Mouse (Mus musculus): ENCODE data around the gene Ncor2. TPM values are rescaled to one million over a fixed set of nuclear protein-coding genes. Genes with fewer than 3 reads are reported as not detected.

Ncor2 gene
- polyA plus RNA-seq, 2 experiments, result 3.5 to 4.4 TPM

- TF ChIP-seq EP300 (IDR thresholded peaks at IDR 0.05; ENCODE audit: low read depth), result no peak
- no peak for TF ChIP-seq CTCF (IDR thresholded peaks at IDR 0.05; ENCODE audit: low read depth)
- H3K36me3 ChIP-seq (replicated peaks; ENCODE audit: control insufficient read depth, insufficient read depth, low read depth), result no peaks in the 10 kb centered on the region; the same call in 1 of the 2 replicates
- H3K9me3 ChIP-seq (ENCODE audit: control insufficient read depth, low read length), result no peaks in the 10 kb centered on the region
- no peak for DNase-seq (ENCODE audit: low read depth in 3 of 3, low spot score in 3 of 3)
- H3K9ac ChIP-seq (replicated peaks), result no peak overlapping the region
- 83% methylated on average over 8 of the region's 8 CpGs for WGBS (ENCODE audit: insufficient replicate concordance)
- H3K27ac ChIP-seq, result no peak overlapping the region
- H3K4me2 ChIP-seq (ENCODE audit: low read depth), result no peak overlapping the region
- no peak for ATAC-seq (ENCODE audit: insufficient read depth)
- H3K4me3 ChIP-seq (ENCODE audit: insufficient read depth in 1 of 2, low read depth in 2 of 2, low read length in 2 of 2), result no peak overlapping the region
- no peaks in the 10 kb centered on the region for H3K4me1 ChIP-seq (replicated peaks; ENCODE audit: control insufficient read depth in 2 of 2, insufficient read depth in 2 of 2, low read length in 1 of 2)
- no peaks in the 10 kb centered on the region for H3K27me3 ChIP-seq (ENCODE audit: control insufficient read depth, insufficient read depth, low read length)
These were observed 93.9 kb downstream of the Ncor2 start for GRCm38 (mm10) chr5:125085097-125085617.

- Histone ChIP-seq H3K36me3 (replicated peaks; ENCODE audit: control insufficient read depth, insufficient read depth, low read depth) (no peaks in the 10 kb centered on the region; the same call in 1 of the 2 replicates), H3K27me3 (ENCODE audit: control insufficient read depth, insufficient read depth, low read length) (no peaks in the 10 kb centered on the region), H3K9me3 (ENCODE audit: control insufficient read depth, low read length) (no peaks in the 10 kb centered on the region), H3K4me2 (ENCODE audit: low read depth) (no peak overlapping the region), H3K4me1 (replicated peaks; ENCODE audit: control insufficient read depth in 2 of 2, insufficient read depth in 2 of 2, low read length in 1 of 2) (no peaks in the 10 kb centered on the region), H3K27ac (no peak overlapping the region), H3K9ac (replicated peaks) (no peak overlapping the region), H3K4me3 (ENCODE audit: insufficient read depth in 1 of 2, low read depth in 2 of 2, low read length in 2 of 2) (no peak overlapping the region)
- ATAC-seq (ENCODE audit: insufficient read depth) (no peak), DNase-seq (ENCODE audit: low read depth in 3 of 3, low spot score in 3 of 3) (no peak)
- TF ChIP-seq CTCF (IDR thresholded peaks at IDR 0.05; ENCODE audit: low read depth), result no peak
- no peak for TF ChIP-seq EP300 (IDR thresholded peaks at IDR 0.05; ENCODE audit: low read depth)
- WGBS (ENCODE audit: insufficient replicate concordance), result 72% methylated on average over 6 of the region's 6 CpGs
These were observed 95.3 kb downstream of the Ncor2 start for GRCm38 (mm10) chr5:125083674-125084073.

GRCm38 (mm10) chr5:125081318-125082101 lies 97.5 kb downstream of the Ncor2 start:
- Histone ChIP-seq H3K4me3 (ENCODE audit: insufficient read depth in 1 of 2, low read depth in 2 of 2, low read length in 2 of 2) (no peak overlapping the region), H3K4me2 (ENCODE audit: low read depth) (no peak overlapping the region), H3K27ac (no peak overlapping the region), H3K9ac (replicated peaks) (no peak overlapping the region), H3K4me1 (replicated peaks; ENCODE audit: control insufficient read depth in 2 of 2, insufficient read depth in 2 of 2, low read length in 1 of 2) (no peaks in the 10 kb centered on the region), H3K36me3 (replicated peaks; ENCODE audit: control insufficient read depth, insufficient read depth, low read depth) (no peaks in the 10 kb centered on the region; the same call in 1 of the 2 replicates), H3K27me3 (ENCODE audit: control insufficient read depth, insufficient read depth, low read length) (no peaks in the 10 kb centered on the region), H3K9me3 (ENCODE audit: control insufficient read depth, low read length) (no peaks in the 10 kb centered on the region)
- ATAC-seq (ENCODE audit: insufficient read depth) (no peak), DNase-seq (ENCODE audit: low read depth in 3 of 3, low spot score in 3 of 3) (no peak)
- TF ChIP-seq CTCF (IDR thresholded peaks at IDR 0.05; ENCODE audit: low read depth) (no peak), EP300 (IDR thresholded peaks at IDR 0.05; ENCODE audit: low read depth) (no peak)
- WGBS (ENCODE audit: insufficient replicate concordance), result 81% methylated on average over 21 of the region's 21 CpGs

- WGBS (ENCODE audit: insufficient replicate concordance), result 86% methylated on average over 10 of the region's 10 CpGs
- H3K9ac ChIP-seq (replicated peaks), result no peak overlapping the region
- no peaks in the 10 kb centered on the region for H3K4me1 ChIP-seq (replicated peaks; ENCODE audit: control insufficient read depth in 2 of 2, insufficient read depth in 2 of 2, low read length in 1 of 2)
- H3K27ac ChIP-seq, result no peak overlapping the region
- H3K36me3 ChIP-seq (replicated peaks; ENCODE audit: control insufficient read depth, insufficient read depth, low read depth), result no peaks in the 10 kb centered on the region; the same call in 1 of the 2 replicates
- no peaks in the 10 kb centered on the region for H3K9me3 ChIP-seq (ENCODE audit: control insufficient read depth, low read length)
- no peak overlapping the region for H3K4me3 ChIP-seq (ENCODE audit: insufficient read depth in 1 of 2, low read depth in 2 of 2, low read length in 2 of 2)
- no peak for ATAC-seq (ENCODE audit: insufficient read depth)
- no peak for DNase-seq (ENCODE audit: low read depth in 3 of 3, low spot score in 3 of 3)
- no peak overlapping the region for H3K4me2 ChIP-seq (ENCODE audit: low read depth)
- TF ChIP-seq EP300 (IDR thresholded peaks at IDR 0.05; ENCODE audit: low read depth), result no peak
- no peak for TF ChIP-seq CTCF (IDR thresholded peaks at IDR 0.05; ENCODE audit: low read depth)
- no peaks in the 10 kb centered on the region for H3K27me3 ChIP-seq (ENCODE audit: control insufficient read depth, insufficient read depth, low read length)
These were observed 98.2 kb downstream of the Ncor2 start for GRCm38 (mm10) chr5:125080787-125081317.

- Histone ChIP-seq H3K9me3 (ENCODE audit: control insufficient read depth, low read length) (no peaks in the 10 kb centered on the region), H3K27me3 (ENCODE audit: control insufficient read depth, insufficient read depth, low read length) (no peaks in the 10 kb centered on the region), H3K4me2 (ENCODE audit: low read depth) (no peak overlapping the region), H3K4me1 (replicated peaks; ENCODE audit: control insufficient read depth in 2 of 2, insufficient read depth in 2 of 2, low read length in 1 of 2) (no peaks in the 10 kb centered on the region), H3K9ac (replicated peaks) (no peak overlapping the region), H3K27ac (no peak overlapping the region), H3K36me3 (replicated peaks; ENCODE audit: control insufficient read depth, insufficient read depth, low read depth) (no peaks in the 10 kb centered on the region; the same call in 1 of the 2 replicates), H3K4me3 (ENCODE audit: insufficient read depth in 1 of 2, low read depth in 2 of 2, low read length in 2 of 2) (no peak overlapping the region)
- 68% methylated on average over 4 of the region's 4 CpGs for WGBS (ENCODE audit: insufficient replicate concordance)
- DNase-seq (ENCODE audit: low read depth in 3 of 3, low spot score in 3 of 3) (no peak), ATAC-seq (ENCODE audit: insufficient read depth) (no peak)
- no peak for TF ChIP-seq EP300 (IDR thresholded peaks at IDR 0.05; ENCODE audit: low read depth)
- TF ChIP-seq CTCF (IDR thresholded peaks at IDR 0.05; ENCODE audit: low read depth), result no peak
These were observed 98.7 kb downstream of the Ncor2 start for GRCm38 (mm10) chr5:125080352-125080751.

Measured in liver, embryonic 14.5 days (tissue).